Mouse (Mus musculus) B cell, adult 2 months (primary cell): ENCODE data around the gene Slc25a10.
A peak's percentile ranks its signal among the peaks of the same experiment; 100 is the strongest.

Experiments
- DNase-seq, 2 experiments: peaks; one replicate each; pipeline ENCODE4 v3.0.0; 2022

Gene Slc25a10

GRCm38 (mm10) chr11:120547469-120547868 is 55.8 kb downstream of the Slc25a10 start:
- DNase-seq = peak in 1 of 2 experiments; percentile 23

- no peak for DNase-seq
Measured at GRCm38 (mm10) chr11:120548214-120548613, 56.6 kb downstream of the Slc25a10 start.

- no peak for DNase-seq
Measured at GRCm38 (mm10) chr11:120548786-120549167, 57.1 kb downstream of the Slc25a10 start.
